Mouse (Mus musculus) lung, postnatal 0 days (tissue): ENCODE measurements around the gene Dpy19l3.

Source experiments
- CTCF ChIP-seq: IDR thresholded peaks from 2 replicates; pipeline ENCODE4 v1.5.1; 2016; ENCODE audit warnings: antibody characterized with exemption, mild to moderate bottlenecking
- EP300 ChIP-seq: IDR thresholded peaks from 2 replicates; pipeline ENCODE4 v1.6.1; 2016; ENCODE audit warnings: antibody characterized with exemption, mild to moderate bottlenecking, control low read depth

DNA sequence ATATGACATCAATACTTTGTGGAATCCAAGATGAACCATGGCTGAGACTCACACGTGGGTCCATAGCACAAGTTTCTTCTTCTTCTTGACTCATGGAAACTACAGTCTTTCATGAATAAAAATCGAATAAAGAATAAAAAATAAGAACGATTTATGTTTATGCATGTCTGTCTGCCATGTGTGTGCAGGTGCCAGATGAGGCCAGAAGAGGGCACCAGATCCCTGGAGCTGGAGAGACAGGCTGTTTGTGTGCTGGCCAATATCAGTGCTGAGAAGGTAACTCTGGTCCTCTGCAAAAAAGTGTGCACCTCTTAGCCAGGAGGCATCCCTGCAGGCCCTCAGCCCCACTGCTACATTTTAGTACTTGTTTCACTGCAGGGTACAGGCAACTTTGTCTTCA, 72.7 kb downstream of the Dpy19l3 start:
- peak; percentile 47 for TF ChIP-seq CTCF
- TF ChIP-seq EP300: no peak
